Mouse (Mus musculus) lung, postnatal 10 days (tissue): ENCODE measurements at regions not wholly inside any gene's neighbourhood (a gene's known extent, or its start where the extent isn't known, plus 50 kb on each side); places are given as distances from the start of the nearest gene placed in this dataset.

Experiments used
- DNase-seq: peaks from one replicate; pipeline ENCODE4 v3.0.0; 2021

DNA sequence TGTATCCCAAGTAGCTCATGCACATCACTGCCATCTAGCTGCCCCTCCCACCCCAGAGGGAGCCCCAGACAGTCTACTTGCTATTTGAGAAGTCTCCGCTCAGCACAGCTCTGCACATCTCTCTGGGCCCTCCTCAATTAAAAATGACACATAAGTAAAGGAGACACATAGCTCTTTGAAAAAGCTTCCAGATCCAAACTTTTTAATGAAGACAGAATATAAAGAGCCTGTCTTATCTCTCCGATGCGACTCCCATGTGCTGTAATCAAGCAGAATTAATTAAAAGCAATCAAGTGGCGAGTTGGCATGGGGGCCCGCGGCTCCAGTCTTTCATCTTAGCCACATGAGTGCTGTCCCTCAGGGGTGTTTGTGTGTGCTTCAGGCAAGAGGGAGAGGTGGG, 144.6 kb upstream of the Gjb5 start:
- DNase-seq, result no peak

DNA sequence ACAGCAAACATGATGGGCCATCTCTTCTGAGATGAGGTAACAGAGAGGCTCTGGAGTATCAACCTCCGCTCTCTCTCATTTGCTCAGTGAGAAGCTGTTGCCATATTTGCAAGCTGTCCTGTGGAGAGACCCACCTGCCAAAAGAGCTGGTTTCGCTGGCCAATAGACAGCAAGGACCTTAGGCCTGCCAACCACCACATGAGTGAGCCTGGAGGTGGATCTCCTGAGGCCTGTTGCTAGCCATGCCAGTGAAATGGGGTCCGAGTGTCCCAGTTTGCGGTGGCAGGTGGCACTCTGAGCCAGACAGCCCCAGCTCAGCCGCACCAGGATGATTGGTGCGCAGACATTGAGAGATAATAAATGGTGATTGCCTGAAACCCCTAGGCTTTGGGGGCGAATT, 143.9 kb upstream of the Gjb5 start:
- DNase-seq, result no peak

DNA sequence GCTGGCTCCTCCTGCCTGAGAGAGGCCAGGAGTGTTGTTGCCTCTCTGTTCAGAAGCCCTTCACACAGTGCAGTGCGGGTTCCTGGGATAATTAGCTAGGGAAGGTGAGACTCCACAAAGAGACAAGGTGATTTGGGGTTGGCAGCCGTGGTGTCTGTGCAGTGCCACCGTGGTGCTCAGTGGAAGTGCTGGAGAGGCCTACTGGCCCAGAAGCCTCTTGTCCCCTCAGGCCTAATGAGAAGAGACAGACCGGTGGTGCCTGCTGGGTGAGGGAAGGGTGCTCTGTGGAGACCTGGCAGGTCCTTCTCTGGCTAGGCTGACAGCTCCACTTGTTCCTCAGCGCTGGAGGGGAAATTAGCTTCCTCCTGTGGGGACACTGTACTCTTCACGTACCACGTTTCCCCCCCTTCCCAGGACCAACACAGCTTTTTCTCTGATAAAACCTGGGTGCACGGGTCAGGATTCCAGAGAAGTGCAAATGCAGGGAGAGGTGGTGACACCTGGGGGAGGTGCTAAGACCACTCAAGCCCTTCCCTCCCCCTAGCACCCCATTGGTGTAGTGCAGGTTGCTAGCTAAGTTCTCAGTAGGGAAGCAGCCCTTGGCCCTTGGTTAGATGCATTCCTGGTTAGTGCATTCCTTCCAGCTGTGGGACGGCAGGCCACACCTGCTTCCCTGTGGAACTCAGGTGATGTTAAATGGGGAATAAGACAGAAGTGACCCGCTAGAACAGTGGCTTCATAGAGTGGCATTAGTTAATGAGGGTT, 129.2 kb upstream of the Gjb5 start:
- DNase-seq, result no peak

GRCm38 (mm10) chr4:127485238-127485637, 127.3 kb upstream of the Gjb5 start:
- DNase-seq, result no peak

GRCm38 (mm10) chr4:127482461-127482860, 124.5 kb upstream of the Gjb5 start:
- no peak for DNase-seq

GRCm38 (mm10) chr4:127480339-127480738, 122.4 kb upstream of the Gjb5 start:
- DNase-seq, result no peak

GRCm38 (mm10) chr4:127469877-127470276, 111.9 kb upstream of the Gjb5 start:
- no peak for DNase-seq

DNA sequence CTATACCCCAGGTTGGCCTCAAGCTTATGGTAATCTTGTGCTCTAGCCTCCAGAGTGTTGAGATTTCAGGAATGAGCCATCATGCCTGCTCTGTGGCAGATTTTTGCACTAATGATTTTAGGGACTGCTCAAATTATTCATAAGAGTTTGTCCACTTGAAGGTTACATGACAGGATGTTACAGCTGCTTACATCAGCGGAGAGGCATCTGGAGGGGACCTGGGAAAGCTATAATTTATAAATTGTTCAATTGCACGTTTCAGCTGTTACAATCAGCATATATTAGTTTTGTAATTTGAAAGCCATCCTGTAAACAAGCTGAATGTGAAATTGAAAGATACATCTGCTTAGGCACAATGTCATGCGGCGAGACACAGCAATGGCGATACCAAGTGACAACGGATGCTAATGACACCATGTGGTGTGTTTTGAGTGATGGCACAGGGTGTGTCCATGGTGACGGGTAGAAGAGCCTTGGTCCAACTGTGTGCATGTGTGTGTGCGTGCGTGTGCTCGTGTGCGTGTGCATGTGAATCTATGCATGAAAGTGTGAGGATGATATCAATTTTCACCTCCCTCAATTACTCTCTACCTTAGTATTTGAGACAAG, 96.6 kb upstream of the Gjb5 start:
- DNase-seq, result no peak

GRCm38 (mm10) chr4:127452081-127452480, 94.1 kb upstream of the Gjb5 start:
- no peak for DNase-seq

DNA sequence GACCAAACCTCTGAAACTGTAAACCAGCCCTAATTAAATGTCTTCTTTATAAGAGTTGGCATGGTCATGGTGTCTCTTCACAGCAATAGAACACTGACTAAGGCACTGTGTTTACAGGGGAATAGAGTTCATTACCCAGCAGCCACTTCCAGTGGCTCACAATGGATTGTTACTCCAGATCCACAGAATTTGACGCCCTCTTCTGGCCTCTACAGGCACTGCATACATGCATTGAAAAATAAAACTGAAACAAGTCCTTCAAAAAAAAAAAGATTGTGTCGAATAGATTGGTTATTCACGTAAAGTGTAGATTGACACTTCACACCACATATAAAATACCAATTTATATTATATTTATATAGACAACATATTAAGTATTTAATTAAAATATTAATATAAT, 87.3 kb upstream of the Gjb5 start:
- DNase-seq, result no peak

GRCm38 (mm10) chr4:127444056-127444455, 86.1 kb upstream of the Gjb5 start:
- DNase-seq, result no peak

DNA sequence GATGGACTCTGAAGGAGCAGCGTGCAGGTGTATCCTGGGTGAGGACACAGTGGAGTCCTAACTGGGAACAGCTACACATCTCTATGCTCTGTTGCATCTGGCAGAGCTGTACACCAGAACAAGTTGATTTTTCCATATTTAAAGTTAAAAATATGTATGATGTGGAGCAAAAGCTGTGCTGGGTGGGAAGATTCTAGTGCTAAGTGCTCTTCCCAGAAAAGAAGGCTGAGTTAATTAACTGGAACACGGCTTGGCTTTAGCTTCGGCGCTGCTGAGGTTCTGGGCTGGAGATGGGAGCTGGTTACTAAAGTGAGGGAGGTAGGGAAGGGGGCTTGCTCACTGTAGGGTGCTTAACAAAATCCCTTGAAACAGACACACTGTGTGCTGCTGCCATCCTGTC, 84.0 kb upstream of the Gjb5 start:
- no peak for DNase-seq

DNA sequence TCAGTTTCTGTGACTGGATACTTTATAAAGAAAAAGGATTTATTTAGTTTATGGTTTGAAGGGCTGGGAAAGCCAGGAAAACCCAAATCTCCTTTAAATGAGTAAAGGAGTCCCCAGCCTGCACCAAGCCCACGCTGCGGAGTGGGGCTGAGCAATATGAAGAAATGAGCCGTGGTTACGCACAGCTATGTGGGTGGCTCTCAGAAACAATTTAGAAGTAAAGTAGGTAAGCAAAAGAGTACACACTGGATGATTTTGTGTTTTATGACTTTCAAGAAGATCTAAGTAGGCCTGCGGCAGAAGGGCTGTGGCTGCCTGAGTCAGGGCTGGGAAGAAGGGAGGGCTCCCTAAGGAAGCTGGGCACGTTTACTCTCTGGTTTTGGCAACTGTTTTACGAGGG, 82.6 kb upstream of the Gjb5 start:
- DNase-seq, result no peak

- DNase-seq, result peak; percentile 82
Measured at GRCm38 (mm10) chr4:127435076-127435475, 77.1 kb upstream of the Gjb5 start.

DNA sequence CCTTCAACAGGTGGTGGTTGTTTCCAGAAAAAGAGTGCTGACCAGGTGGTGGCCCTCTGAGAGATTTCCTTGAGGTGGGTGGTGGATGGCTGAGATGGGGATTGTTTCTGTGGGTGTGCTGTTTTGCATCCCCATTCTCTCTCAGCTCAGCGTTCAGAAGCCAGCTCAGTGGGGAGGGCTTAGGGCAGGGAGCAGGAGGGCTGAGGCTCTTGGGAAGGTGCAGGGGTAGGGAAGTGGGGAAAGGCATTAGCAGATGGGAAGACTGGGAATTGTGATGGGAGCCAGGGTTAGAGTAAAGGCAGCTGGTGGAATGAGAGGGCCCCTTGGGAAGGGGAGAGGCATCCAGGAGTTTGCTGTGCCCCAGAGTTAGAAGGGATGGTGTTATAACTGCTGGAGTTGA, 72.3 kb upstream of the Gjb5 start:
- no peak for DNase-seq

DNA sequence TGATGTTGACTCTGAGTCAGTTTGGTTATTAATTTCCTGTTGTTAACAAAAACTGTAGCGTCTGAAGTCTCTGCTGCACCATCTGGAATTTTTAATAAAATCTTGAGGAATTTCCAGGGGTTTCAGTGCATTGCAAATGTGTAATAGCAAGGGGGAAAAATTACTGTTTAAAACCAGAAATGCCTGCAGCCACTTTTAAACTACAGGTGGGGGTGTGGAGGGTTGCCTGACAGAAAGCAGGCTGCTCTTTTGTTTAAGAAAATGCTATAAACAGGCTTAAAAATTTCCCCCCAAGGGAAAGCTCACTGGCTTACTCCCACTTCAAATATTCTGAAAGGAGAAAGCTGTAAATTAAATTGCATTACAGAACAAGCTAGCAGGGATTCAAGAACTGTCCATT, 71.8 kb upstream of the Gjb5 start:
- DNase-seq, result no peak

DNA sequence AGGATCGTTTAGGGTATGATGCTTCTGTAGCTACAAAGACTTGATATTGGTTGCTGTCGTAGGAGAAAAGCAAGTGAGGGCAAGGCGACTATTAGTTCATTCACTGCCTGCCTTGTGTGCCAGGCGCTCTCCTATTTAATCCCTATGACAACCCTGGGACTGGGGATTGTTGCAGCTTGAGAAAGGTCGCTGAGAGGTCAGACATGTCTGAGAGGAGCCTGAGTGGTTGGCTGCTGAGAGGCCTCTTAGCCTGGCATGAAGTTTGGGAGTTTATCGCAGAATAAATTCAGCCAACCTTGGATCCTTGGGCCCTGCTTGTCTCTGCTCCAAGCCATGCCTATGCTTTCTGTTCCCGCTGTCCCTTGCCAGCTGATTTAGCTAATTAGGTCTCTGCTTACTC, 65.9 kb upstream of the Gjb5 start:
- DNase-seq, result no peak

GRCm38 (mm10) chr4:127421927-127422450, 64.0 kb upstream of the Gjb5 start:
- no peak for DNase-seq

DNA sequence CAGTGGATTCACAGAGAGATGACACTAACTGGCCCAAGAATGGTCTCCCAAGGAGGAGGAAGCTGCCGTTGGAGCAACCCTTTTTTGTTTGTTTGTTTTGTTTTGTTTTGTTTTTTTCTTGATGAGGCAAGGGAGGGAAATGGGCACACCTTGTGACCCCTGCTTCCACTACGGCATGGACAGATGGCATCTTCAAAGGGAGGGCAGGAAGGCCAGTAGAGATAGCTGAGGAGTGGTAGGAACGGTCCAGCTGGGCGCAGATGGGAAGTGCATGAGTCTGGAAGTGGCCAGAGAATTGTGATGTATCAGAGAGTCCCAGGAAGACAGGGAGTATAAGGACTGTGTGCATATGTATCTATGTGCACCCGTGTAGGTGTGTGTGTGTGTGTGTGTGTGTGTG, 63.1 kb upstream of the Gjb5 start:
- DNase-seq, result no peak

- no peak for DNase-seq
Measured at GRCm38 (mm10) chr4:127419786-127420120, 61.8 kb upstream of the Gjb5 start.

DNA sequence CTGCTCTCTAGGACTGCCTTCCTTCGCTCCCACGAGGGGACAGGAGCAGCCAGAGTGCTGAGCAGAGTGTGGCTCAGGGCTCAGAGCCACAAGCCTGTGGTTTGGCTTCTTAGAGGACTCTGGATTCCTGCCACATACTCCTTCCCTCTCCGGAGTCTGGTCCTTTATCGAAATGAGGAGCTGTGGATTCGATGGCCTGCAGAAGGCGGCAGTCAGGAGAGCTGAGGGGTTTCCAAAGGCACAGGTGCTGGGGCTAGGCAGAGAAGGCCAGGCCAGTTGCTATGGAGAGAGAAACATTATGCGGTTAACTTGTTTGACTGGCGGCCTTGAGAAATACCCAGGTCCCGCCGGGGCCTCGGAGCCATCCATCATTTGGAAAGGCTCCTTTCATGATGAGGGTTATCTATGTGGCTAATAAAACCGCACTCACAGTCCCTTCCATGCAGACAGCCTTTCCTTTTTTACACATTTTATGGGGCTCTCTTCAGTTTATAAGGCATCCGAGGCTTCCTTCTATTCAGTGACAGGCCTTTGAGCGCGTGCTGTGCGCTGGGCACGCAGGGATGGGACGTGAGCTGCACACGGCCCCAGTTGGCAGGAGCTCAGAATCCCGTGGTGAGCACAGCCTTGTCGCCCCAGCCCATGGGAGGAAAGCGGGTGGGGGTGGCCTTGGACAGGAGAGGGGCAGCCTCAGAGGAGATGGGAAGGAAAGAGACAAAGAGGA, 61.2 kb upstream of the Gjb5 start:
- peak; percentile 62 for DNase-seq

GRCm38 (mm10) chr4:127416906-127417305, 58.9 kb upstream of the Gjb5 start:
- DNase-seq, result peak; percentile 80

DNA sequence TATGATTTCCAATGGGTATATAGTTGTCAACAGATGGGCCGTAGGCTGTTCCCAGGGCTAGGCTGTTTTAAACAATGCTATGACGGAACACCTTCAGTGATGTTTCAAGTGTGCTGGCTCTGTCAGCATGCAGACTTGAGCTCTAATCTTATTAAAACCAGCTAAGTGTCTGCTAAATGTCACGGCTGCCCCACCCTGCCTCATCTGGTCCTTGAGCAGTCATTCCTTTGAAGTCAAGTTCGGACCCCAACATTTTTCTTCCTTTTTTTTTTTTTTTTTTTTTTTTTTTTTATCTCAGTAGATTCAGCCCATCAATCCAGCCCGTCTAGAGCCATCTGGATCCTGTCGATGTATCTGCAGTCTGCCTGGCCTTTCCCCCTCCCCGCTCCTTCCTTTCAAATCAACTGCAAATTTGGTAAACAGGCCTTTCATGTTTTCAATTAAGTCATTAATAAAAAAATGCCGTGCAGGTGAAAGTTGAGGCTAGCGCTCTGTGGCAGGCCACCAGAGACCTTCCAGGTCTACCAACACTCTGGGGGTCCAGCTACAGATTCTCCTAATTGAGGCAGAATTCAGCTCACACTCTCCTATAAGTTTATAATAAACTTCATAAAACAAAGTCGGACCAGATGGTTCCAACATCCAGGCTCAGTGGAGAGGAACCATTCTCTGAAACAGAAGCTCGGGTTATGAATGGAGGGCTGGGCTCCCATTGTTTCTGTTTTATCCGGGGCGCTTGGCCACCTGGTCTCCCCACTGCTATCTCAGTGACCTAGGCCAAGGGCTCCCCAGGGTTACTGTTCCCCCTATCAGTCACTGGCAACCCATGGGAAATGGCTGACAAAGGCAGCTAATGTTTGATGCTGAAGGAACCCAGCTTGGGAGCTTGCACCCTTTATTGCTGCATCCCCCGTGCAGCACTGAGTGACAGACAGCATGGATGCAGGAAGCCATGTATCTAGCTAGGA, 56.3 kb upstream of the Gjb5 start:
- DNase-seq, result no peak
